Mouse (Mus musculus) thymus, postnatal 10 days (tissue): ENCODE data around the gene Ddc.

Experiments used
- DNase-seq, 2 experiments: peaks; one replicate each; pipeline ENCODE4 v3.0.0; 2021; ENCODE audit warnings: low spot score in 2 of 2

Ddc gene

GRCm38 (mm10) chr11:11845044-11845443 is 52.9 kb downstream of the Ddc start:
- no peak for DNase-seq

GRCm38 (mm10) chr11:11844367-11844971 is 53.5 kb downstream of the Ddc start:
- no peak for DNase-seq

GRCm38 (mm10) chr11:11841590-11841989 is 56.4 kb downstream of the Ddc start:
- DNase-seq: no peak

GRCm38 (mm10) chr11:11840746-11841145 is 57.2 kb downstream of the Ddc start:
- DNase-seq: no peak

GRCm38 (mm10) chr11:11839874-11840273 is 58.1 kb downstream of the Ddc start:
- DNase-seq: no peak

GRCm38 (mm10) chr11:11837384-11837783 is 60.6 kb downstream of the Ddc start:
- no peak for DNase-seq

GRCm38 (mm10) chr11:11836713-11837370 is 61.1 kb downstream of the Ddc start:
- DNase-seq: no peak

GRCm38 (mm10) chr11:11836262-11836661 is 61.7 kb downstream of the Ddc start:
- DNase-seq: no peak

GRCm38 (mm10) chr11:11835791-11836190 is 62.2 kb downstream of the Ddc start:
- no peak for DNase-seq

GRCm38 (mm10) chr11:11835361-11835760 is 62.6 kb downstream of the Ddc start:
- DNase-seq: no peak

- no peak for DNase-seq
Measured at GRCm38 (mm10) chr11:11833100-11833499, 64.8 kb downstream of the Ddc start.

GRCm38 (mm10) chr11:11832755-11833084 is 65.2 kb downstream of the Ddc start:
- no peak for DNase-seq

- no peak for DNase-seq
Measured at GRCm38 (mm10) chr11:11831940-11832754, 65.8 kb downstream of the Ddc start.

GRCm38 (mm10) chr11:11831526-11831925 is 66.4 kb downstream of the Ddc start:
- DNase-seq: no peak

GRCm38 (mm10) chr11:11830884-11831495 is 67.0 kb downstream of the Ddc start:
- no peak for DNase-seq

GRCm38 (mm10) chr11:11829161-11830000 is 68.6 kb downstream of the Ddc start:
- no peak for DNase-seq

- no peak for DNase-seq
Measured at GRCm38 (mm10) chr11:11828761-11829160, 69.2 kb downstream of the Ddc start.

- no peak for DNase-seq
Measured at GRCm38 (mm10) chr11:11828251-11828650, 69.7 kb downstream of the Ddc start.

- no peak for DNase-seq
Measured at GRCm38 (mm10) chr11:11826475-11826874, 71.5 kb downstream of the Ddc start.

GRCm38 (mm10) chr11:11825670-11826069 is 72.3 kb downstream of the Ddc start:
- DNase-seq: no peak

- DNase-seq: no peak
Measured at GRCm38 (mm10) chr11:11824970-11825635, 72.8 kb downstream of the Ddc start.
